Mouse (Mus musculus) megakaryocyte, embryonic 14.5 days (primary cell): ENCODE results near the gene Scube3. TPM values are rescaled to one million over a fixed set of nuclear protein-coding genes. Genes with fewer than 3 reads are reported as not detected.

Source experiments
- H3K27me3 ChIP-seq: replicated peaks from 2 replicates; pipeline ENCODE3; 2012; ENCODE audit warnings: inconsistent platforms
- H3K36me3 ChIP-seq: replicated peaks from 2 replicates; pipeline ENCODE3; 2012; ENCODE audit warnings: low read length, inconsistent platforms, mixed read lengths
- H3K4me1 ChIP-seq: 2 replicates; pipeline ENCODE4 v1.6.1; 2012; ENCODE audit warnings: inconsistent platforms
- H3K4me3 ChIP-seq: replicated peaks from 2 replicates; pipeline ENCODE3; 2012; ENCODE audit warnings: moderate library complexity, mild to moderate bottlenecking, inconsistent platforms
- H3K9me3 ChIP-seq: 2 replicates; pipeline ENCODE4 v1.6.1; 2012; ENCODE audit warnings: inconsistent platforms
- FLI1 ChIP-seq: IDR thresholded peaks from 2 replicates; pipeline ENCODE4 v1.6.1; 2012; ENCODE audit warnings: low read length, inconsistent platforms, mixed read lengths
- GATA1 ChIP-seq: IDR thresholded peaks from 3 replicates; pipeline ENCODE4 v1.6.1; 2012; ENCODE audit warnings: mixed read lengths, low read length, inconsistent platforms, borderline replicate concordance
- polyA plus RNA-seq: library from polyadenylated mRNA; stranded (reverse); fragments of >175 nt; gene quantifications from 2 replicates; pipeline ENCODE4 v1.2.3, GENCODE M21; 2012; ENCODE audit warnings: low replicate concordance; ENCODE audit not compliant: insufficient read depth

The Scube3 gene
- polyA plus RNA-seq, 1 experiment = not detected

DNA sequence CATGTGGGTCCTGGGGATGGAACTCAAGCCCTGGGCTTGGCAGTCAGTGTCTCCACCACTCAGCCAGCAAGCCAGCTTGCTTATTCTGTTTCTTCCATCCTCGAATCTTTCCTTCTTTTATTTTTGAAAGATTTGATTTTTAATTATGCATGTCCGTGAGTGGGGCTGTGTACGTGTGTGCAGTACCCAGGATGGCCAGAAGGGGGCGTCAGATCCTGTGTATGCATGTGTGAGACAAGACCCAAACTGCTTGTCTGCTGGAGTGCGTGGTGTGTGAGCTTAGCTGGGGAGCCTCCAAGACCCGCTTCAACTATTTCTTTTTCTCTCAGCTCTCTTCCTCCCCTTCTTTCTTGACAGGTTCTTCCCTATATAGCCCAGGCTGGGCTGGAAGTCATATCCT lies 35.6 kb upstream of the Scube3 start:
- Histone ChIP-seq H3K36me3 (no peaks in the 10 kb centered on the region), H3K27me3 (peaks cover 77% of the 10 kb centered on the region), H3K9me3 (peaks cover 25% of the 10 kb centered on the region), H3K4me1 (peaks cover 5% of the 10 kb centered on the region; the same call in 1 of the 2 replicates), H3K4me3 (no peak overlapping the region)
- no peak for TF ChIP-seq FLI1
- no peak for TF ChIP-seq GATA1

DNA sequence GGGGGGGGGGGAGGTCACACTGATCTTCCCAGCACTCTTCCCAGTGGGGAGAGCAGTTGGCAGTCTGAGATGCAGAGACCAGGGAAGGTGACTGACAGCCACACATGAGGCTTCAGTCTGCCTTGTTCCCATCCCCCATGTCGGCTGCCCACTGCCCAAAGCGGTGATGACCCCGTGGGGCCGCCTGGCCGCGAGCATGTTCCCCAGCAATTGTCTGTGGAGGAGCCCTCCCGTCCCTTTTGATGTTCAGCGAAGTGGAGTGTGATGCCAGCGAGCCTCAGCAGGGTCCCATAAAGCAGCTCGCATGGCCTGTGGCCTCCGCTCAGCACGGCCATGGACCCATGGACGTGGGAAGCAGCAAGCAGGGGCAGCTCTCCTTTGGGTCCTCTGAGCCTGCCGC lies 34.7 kb upstream of the Scube3 start:
- H3K4me3 ChIP-seq = no peak overlapping the region
- TF ChIP-seq GATA1 (no peak), FLI1 (no peak)
- peaks cover 5% of the 10 kb centered on the region; the same call in 1 of the 2 replicates for H3K4me1 ChIP-seq
- no peaks in the 10 kb centered on the region for H3K36me3 ChIP-seq
- peaks cover 31% of the 10 kb centered on the region for H3K9me3 ChIP-seq
- H3K27me3 ChIP-seq = peaks cover 75% of the 10 kb centered on the region

DNA sequence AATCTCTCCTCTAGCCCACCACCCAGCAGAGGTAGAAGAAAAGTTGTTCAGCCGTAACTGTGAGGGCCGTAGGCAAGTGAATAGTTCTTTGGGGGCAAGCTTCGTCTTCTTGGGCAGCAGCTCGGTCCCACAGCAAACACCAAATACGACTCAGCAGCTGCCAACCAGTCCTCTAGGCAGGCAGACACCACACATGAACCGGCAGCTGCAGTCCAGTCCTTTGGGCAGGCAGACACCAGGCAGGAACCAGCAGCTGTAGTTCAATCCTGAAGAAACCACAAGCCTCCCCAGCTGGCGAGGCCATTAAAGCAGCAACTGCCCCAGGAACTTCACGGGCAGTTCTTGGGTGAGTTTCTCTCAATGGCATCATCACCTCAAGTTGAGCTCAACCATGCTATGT lies 29.7 kb upstream of the Scube3 start:
- Histone ChIP-seq H3K4me1 (peaks cover 3% of the 10 kb centered on the region; the same call in 1 of the 2 replicates), H3K4me3 (no peak overlapping the region), H3K36me3 (no peaks in the 10 kb centered on the region), H3K27me3 (peaks cover 73% of the 10 kb centered on the region), H3K9me3 (peaks cover 16% of the 10 kb centered on the region)
- TF ChIP-seq FLI1 (no peak), GATA1 (no peak)

DNA sequence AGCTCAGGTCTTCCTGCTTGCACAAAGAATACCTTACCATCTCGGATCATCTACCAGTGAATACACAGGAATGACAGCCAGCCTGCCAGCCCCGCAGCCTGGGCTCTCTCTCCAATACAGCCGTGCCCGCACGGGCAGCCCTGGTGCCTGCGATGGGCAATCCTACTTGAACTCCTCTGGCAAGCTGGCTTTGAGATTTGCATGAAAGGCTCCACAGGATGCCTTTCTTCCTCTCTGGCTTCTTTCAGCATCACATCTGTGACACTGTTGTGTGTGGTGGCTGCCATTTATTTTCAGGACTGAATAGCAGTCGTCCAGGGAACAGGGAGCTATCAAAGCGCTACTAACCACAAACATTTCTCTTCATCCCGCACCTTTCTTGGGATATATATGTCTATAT lies 25.6 kb upstream of the Scube3 start:
- no peaks in the 10 kb centered on the region for H3K36me3 ChIP-seq
- no peak for TF ChIP-seq GATA1
- no peak for TF ChIP-seq FLI1

DNA sequence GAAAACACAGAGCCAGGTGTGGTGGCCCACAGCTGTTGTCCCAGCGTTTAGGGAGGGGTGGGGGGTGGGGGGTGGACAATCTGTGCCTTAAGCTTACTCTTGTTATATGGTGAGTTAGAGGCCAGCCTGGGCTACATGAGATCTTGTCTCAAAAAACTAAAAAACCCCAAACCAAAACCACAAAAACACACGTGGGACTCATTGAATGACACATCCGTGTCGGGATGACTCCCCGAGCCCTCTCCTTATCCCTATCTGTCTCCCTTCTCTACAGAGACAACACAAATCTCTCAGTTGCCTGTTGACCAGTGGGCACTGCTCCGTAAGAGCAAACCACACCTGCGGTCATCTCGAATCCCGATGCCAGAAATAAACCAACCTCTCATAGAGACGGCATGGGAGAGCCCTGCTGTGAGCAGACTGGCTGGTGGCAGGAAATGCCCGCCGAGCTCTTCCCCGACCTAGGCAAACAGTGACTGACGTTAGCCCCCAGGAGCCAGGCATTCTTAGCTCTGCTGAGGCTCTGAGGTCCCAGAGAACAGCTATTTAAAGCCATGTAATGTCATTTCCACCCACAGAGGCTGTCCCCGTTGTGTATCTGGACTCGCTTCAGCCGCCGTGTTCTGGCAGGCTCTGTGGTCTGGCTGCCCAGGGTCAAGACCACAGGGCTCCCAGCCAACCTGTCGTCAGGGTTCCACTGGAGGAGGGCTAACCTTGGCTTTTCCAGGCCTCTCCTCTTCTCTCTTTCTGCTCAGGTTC lies 24.3 kb upstream of the Scube3 start:
- Histone ChIP-seq H3K9me3 (peaks cover 14% of the 10 kb centered on the region), H3K4me3 (peak overlapping the region; percentile 60), H3K36me3 (no peaks in the 10 kb centered on the region), H3K4me1 (peaks cover 10% of the 10 kb centered on the region), H3K27me3 (peaks cover 65% of the 10 kb centered on the region)
- TF ChIP-seq GATA1 (no peak), FLI1 (no peak)

More for the DNA sequence above, 25.6 kb upstream of the Scube3 start:
- Histone ChIP-seq H3K4me3 (no peak overlapping the region), H3K27me3 (peaks cover 68% of the 10 kb centered on the region), H3K9me3 (peaks cover 24% of the 10 kb centered on the region), H3K4me1 (peaks cover 10% of the 10 kb centered on the region)

DNA sequence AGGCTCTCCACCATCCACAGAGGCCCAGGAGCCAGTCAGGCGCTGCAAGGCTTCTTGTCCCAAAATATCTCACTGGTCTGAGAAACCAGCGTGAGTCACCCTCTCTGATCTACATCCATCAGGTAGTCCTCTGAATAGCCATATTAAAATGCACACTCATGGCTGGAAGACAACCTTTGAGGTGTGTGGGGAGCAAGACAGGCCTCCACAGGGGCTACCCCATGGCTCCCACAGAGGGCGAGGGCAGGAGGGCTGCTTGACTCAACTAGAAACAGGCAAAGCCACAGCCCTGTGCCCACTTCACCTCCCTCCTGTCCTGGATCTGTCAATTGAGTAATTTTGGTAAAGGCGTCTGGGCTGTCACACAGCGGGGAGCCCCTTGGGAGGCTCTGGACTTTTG lies 21.5 kb upstream of the Scube3 start:
- Histone ChIP-seq H3K27me3 (peaks cover 73% of the 10 kb centered on the region), H3K4me1 (peaks cover 10% of the 10 kb centered on the region), H3K9me3 (peaks cover 8% of the 10 kb centered on the region; the same call in 1 of the 2 replicates), H3K36me3 (no peaks in the 10 kb centered on the region), H3K4me3 (no peak overlapping the region)
- TF ChIP-seq FLI1 (no peak), GATA1 (no peak)

DNA sequence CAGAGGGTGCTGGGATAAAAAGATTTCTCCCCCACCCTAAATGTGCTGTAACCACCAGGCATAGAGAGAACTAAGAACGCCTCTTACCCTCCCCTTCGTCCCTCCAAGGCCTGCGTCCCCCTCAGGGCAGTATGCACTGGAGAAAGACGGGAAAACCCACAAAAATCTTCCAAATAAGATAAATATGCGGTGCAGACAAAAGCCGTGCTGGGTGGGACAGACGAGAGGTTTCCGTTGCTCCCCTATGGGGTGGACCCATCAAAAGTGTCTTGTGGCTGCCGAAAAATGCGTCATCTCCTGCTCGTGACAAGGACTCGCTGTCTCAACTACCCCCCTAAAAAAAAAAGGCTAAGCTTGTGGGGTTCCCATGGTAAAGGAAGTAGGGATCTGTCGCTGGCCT lies 19.0 kb upstream of the Scube3 start:
- no peaks in the 10 kb centered on the region for H3K36me3 ChIP-seq
- H3K9me3 ChIP-seq = peaks cover 8% of the 10 kb centered on the region; the same call in 1 of the 2 replicates
- no peak for TF ChIP-seq FLI1
- H3K4me1 ChIP-seq = peaks cover 4% of the 10 kb centered on the region
- H3K4me3 ChIP-seq = no peak overlapping the region
- H3K27me3 ChIP-seq = peaks cover 72% of the 10 kb centered on the region

DNA sequence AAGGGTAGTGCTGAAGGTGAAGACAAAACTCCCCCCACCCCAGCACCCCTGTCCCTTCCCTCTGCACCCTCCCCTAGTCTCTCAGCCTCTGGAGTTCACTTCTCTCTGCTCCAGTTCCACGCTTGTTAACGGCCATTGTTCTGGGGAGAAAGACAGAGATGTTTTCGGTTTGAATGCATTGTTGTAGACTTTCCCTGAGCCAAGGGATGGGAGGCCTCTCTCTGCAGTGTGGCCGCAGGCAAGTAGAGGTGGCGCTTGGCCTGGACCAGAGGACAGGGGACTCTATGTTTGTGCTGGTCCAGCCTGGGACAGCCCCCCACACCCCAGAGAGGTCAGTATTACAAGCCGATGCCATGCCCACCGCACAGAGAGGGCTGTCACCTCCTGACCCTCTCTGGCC lies 18.3 kb upstream of the Scube3 start:
- H3K4me1 ChIP-seq = no peaks in the 10 kb centered on the region
- peaks cover 71% of the 10 kb centered on the region for H3K27me3 ChIP-seq
- TF ChIP-seq FLI1 = no peak
- no peak for TF ChIP-seq GATA1
- no peaks in the 10 kb centered on the region for H3K36me3 ChIP-seq
- peaks cover 8% of the 10 kb centered on the region; the same call in 1 of the 2 replicates for H3K9me3 ChIP-seq
- no peak overlapping the region for H3K4me3 ChIP-seq

DNA sequence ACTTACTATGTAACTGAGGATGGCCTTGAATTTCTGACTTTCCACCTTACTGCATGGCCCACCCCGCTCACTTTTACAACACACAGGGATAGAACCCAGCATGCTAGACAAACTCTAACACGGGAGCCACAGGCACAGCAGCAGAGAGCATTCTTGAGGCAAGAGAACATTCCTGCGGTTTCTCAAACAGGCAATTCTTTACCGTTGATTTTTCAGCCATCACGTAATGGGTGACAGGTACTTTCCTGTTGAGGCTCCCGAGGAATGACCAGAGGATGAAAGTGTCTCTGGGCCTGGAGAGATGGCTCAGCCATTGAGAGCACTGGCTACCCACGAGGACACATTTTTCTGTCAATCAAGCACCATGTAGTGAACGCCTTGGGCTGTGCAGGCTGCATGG lies 17.6 kb upstream of the Scube3 start:
- H3K36me3 ChIP-seq = no peaks in the 10 kb centered on the region
- H3K4me1 ChIP-seq = no peaks in the 10 kb centered on the region
- TF ChIP-seq GATA1 = no peak
- TF ChIP-seq FLI1 = no peak
- no peak overlapping the region for H3K4me3 ChIP-seq
- peaks cover 69% of the 10 kb centered on the region for H3K27me3 ChIP-seq
- peaks cover 4% of the 10 kb centered on the region; the same call in 1 of the 2 replicates for H3K9me3 ChIP-seq

DNA sequence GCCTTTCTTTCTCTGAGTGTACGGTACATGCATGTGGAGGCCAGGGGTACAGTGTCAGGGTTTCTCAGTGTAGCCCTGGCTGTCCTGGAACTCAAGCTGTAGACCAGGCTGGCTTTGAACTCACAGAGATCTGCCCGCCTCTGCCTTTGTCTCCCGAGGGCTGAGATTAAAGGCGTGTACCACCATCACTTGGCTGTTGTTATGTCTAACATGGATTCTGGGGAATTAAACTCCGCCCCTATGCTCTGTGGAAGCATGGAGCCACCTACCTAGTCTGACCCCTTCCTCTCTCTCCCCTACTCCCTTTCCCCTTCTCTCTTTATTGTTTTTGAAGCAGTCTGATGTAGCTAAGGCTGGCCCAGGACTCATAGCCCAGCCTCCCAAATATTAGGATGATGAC lies 12.1 kb upstream of the Scube3 start:
- peaks cover 73% of the 10 kb centered on the region for H3K27me3 ChIP-seq
- no peak overlapping the region for H3K4me3 ChIP-seq
- H3K4me1 ChIP-seq = peaks cover 7% of the 10 kb centered on the region; the same call in 1 of the 2 replicates
- TF ChIP-seq FLI1 (no peak), GATA1 (no peak)
- no peaks in the 10 kb centered on the region for H3K9me3 ChIP-seq
- no peaks in the 10 kb centered on the region for H3K36me3 ChIP-seq
